Mouse (Mus musculus) bone marrow macrophage, adult 2 months (primary cell): ENCODE results near the gene Xrcc5. TPM values are rescaled to one million over a fixed set of nuclear protein-coding genes. Genes with fewer than 3 reads are reported as not detected.

Experiments
- H3K27ac ChIP-seq: 2 replicates; pipeline ENCODE4 v1.5.1; 2012; ENCODE audit warnings: low read depth, low read length; ENCODE audit not compliant: insufficient read depth
- H3K4me1 ChIP-seq: 2 replicates; pipeline ENCODE4 v1.6.1; 2012; ENCODE audit warnings: low read length; ENCODE audit not compliant: control insufficient read depth, insufficient read depth
- H3K4me3 ChIP-seq: 2 replicates; pipeline ENCODE4 v1.5.1; 2012; ENCODE audit warnings: mild to moderate bottlenecking, low read length, moderate library complexity; ENCODE audit not compliant: insufficient read depth
- CTCF ChIP-seq: IDR thresholded peaks from 2 replicates; pipeline ENCODE4 v1.5.1; 2012; ENCODE audit warnings: low read depth, mild to moderate bottlenecking, low read length, moderate library complexity
- POLR2A ChIP-seq: IDR thresholded peaks from 2 replicates; pipeline ENCODE4 v1.6.1; 2012; ENCODE audit warnings: mild to moderate bottlenecking, low read depth, low read length, borderline replicate concordance
- polyA plus RNA-seq: library from polyadenylated mRNA; stranded (reverse); fragments of >200 nt; gene quantifications from 2 replicates; pipeline ENCODE4 v1.2.4, GENCODE M21; 2012; ENCODE audit not compliant: missing spikeins, insufficient read depth, insufficient read length

Xrcc5 gene
- polyA plus RNA-seq, 1 experiment = 0.99 TPM

GRCm38 (mm10) chr1:72312701-72313398 is 5.6 kb downstream of the Xrcc5 start:
- no peak for TF ChIP-seq CTCF
- no peak for TF ChIP-seq POLR2A
- Histone ChIP-seq H3K4me1 (peaks cover 5% of the 10 kb centered on the region), H3K4me3 (no peak overlapping the region), H3K27ac (no peak overlapping the region)

- Histone ChIP-seq H3K27ac (no peak overlapping the region), H3K4me1 (peaks cover 5% of the 10 kb centered on the region), H3K4me3 (no peak overlapping the region)
- TF ChIP-seq POLR2A (no peak), CTCF (no peak)
Measured at GRCm38 (mm10) chr1:72313399-72314039, 6.3 kb downstream of the Xrcc5 start.

GRCm38 (mm10) chr1:72315447-72315846 is 8.2 kb downstream of the Xrcc5 start:
- no peak for TF ChIP-seq CTCF
- no peak for TF ChIP-seq POLR2A
- Histone ChIP-seq H3K4me1 (peaks cover 3% of the 10 kb centered on the region), H3K27ac (no peak overlapping the region), H3K4me3 (no peak overlapping the region)

- Histone ChIP-seq H3K4me3 (no peak overlapping the region), H3K27ac (no peak overlapping the region), H3K4me1 (peaks cover 8% of the 10 kb centered on the region)
- TF ChIP-seq CTCF (no peak), POLR2A (no peak)
Measured at GRCm38 (mm10) chr1:72316409-72316808, 9.2 kb downstream of the Xrcc5 start.

GRCm38 (mm10) chr1:72316901-72317300 is 9.7 kb downstream of the Xrcc5 start:
- peaks cover 8% of the 10 kb centered on the region for H3K4me1 ChIP-seq
- H3K27ac ChIP-seq = no peak overlapping the region
- no peak overlapping the region for H3K4me3 ChIP-seq
- TF ChIP-seq POLR2A (no peak), CTCF (no peak)

- TF ChIP-seq CTCF = no peak
- TF ChIP-seq POLR2A = no peak
- Histone ChIP-seq H3K4me3 (no peak overlapping the region), H3K4me1 (peaks cover 8% of the 10 kb centered on the region), H3K27ac (no peak overlapping the region)
Measured at GRCm38 (mm10) chr1:72320759-72321158, 13.5 kb downstream of the Xrcc5 start.

GRCm38 (mm10) chr1:72323248-72323647 is 16.0 kb downstream of the Xrcc5 start:
- TF ChIP-seq CTCF (no peak), POLR2A (no peak)
- Histone ChIP-seq H3K4me1 (peaks cover 5% of the 10 kb centered on the region), H3K27ac (no peak overlapping the region), H3K4me3 (no peak overlapping the region)

- no peak for TF ChIP-seq POLR2A
- no peak for TF ChIP-seq CTCF
- H3K27ac ChIP-seq = no peak overlapping the region
- no peaks in the 10 kb centered on the region for H3K4me1 ChIP-seq
- no peak overlapping the region for H3K4me3 ChIP-seq
Measured at GRCm38 (mm10) chr1:72326162-72326821, 19.1 kb downstream of the Xrcc5 start.

- Histone ChIP-seq H3K4me3 (no peak overlapping the region), H3K4me1 (no peaks in the 10 kb centered on the region), H3K27ac (no peak overlapping the region)
- TF ChIP-seq CTCF = no peak
Measured at GRCm38 (mm10) chr1:72334807-72335206, 27.6 kb downstream of the Xrcc5 start.

GRCm38 (mm10) chr1:72336780-72337179 is 29.6 kb downstream of the Xrcc5 start:
- Histone ChIP-seq H3K4me1 (no peaks in the 10 kb centered on the region), H3K27ac (no peak overlapping the region), H3K4me3 (no peak overlapping the region)
- TF ChIP-seq CTCF = no peak
- TF ChIP-seq POLR2A = no peak
